Mouse (Mus musculus): ENCODE measurements at regions not wholly inside any gene's neighbourhood (a gene's known extent, or its start where the extent isn't known, plus 50 kb on each side); places are given as distances from the start of the nearest gene placed in this dataset.
A peak's percentile ranks its signal among the peaks of the same experiment; 100 is the strongest.

GRCm38 (mm10) chr4:137118332-137118715 lies 69.7 kb upstream of the Zbtb40 start:
- Histone ChIP-seq H3K79me2 (ENCODE audit: control insufficient read depth, insufficient read depth) (no peaks in the 10 kb centered on the region), H3K36me3 (ENCODE audit: control insufficient read depth, insufficient read depth) (no peaks in the 10 kb centered on the region), H3K79me3 (ENCODE audit: low read depth) (no peaks in the 10 kb centered on the region), H3ac (ENCODE audit: control insufficient read depth, insufficient read length, low read depth) (no peak overlapping the region), H3K4me3 (ENCODE audit: insufficient read depth, poor library complexity, severe bottlenecking) (no peak overlapping the region), H3K27me3 (ENCODE audit: control insufficient read depth, insufficient read depth, insufficient read length) (no peaks in the 10 kb centered on the region)
- TF ChIP-seq FOSL1 (IDR thresholded peaks at IDR 0.05; ENCODE audit: insufficient read depth, low read length, poor library complexity, severe bottlenecking), result no peak
- TF ChIP-seq CTCF (IDR thresholded peaks at IDR 0.05; ENCODE audit: control insufficient read depth, insufficient read depth, insufficient read length), result no peak
- TF ChIP-seq MYOD1 (IDR thresholded peaks at IDR 0.05; ENCODE audit: control insufficient read depth, insufficient read length, low read depth), result no peak
- no peak for TF ChIP-seq USF1 (IDR thresholded peaks at IDR 0.05; ENCODE audit: low read depth)
- no peak for TF ChIP-seq MYOG (IDR thresholded peaks at IDR 0.05; ENCODE audit: control insufficient read depth, extremely low read depth, insufficient read length)
- TF ChIP-seq MAX (IDR thresholded peaks at IDR 0.05), result no peak

GRCm38 (mm10) chr4:137117471-137118331 lies 69.1 kb upstream of the Zbtb40 start:
- TF ChIP-seq USF1 (IDR thresholded peaks at IDR 0.05; ENCODE audit: low read depth), result peak; percentile 1
- TF ChIP-seq MAX (IDR thresholded peaks at IDR 0.05), result peak; percentile 39
- TF ChIP-seq CEBPB (IDR thresholded peaks at IDR 0.05; ENCODE audit: low read depth), result no peak
- no peak for TF ChIP-seq MYOG (IDR thresholded peaks at IDR 0.05; ENCODE audit: control insufficient read depth, extremely low read depth, insufficient read length)
- no peak for TF ChIP-seq CTCF (IDR thresholded peaks at IDR 0.05; ENCODE audit: control insufficient read depth, insufficient read depth, insufficient read length)
- Histone ChIP-seq H3ac (ENCODE audit: control insufficient read depth, insufficient read length, low read depth) (no peak overlapping the region), H3K4me3 (ENCODE audit: insufficient read depth, poor library complexity, severe bottlenecking) (no peak overlapping the region), H3K79me2 (ENCODE audit: control insufficient read depth, insufficient read depth) (no peaks in the 10 kb centered on the region), H3K36me3 (ENCODE audit: control insufficient read depth, insufficient read depth) (no peaks in the 10 kb centered on the region), H3K27me3 (ENCODE audit: control insufficient read depth, insufficient read depth, insufficient read length) (no peaks in the 10 kb centered on the region), H3K79me3 (ENCODE audit: low read depth) (no peaks in the 10 kb centered on the region)

GRCm38 (mm10) chr4:137115062-137115461 lies 66.5 kb upstream of the Zbtb40 start:
- TF ChIP-seq CTCF (IDR thresholded peaks at IDR 0.05; ENCODE audit: control insufficient read depth, insufficient read depth, insufficient read length), result no peak
- TF ChIP-seq FOSL1 (IDR thresholded peaks at IDR 0.05; ENCODE audit: insufficient read depth, low read length, poor library complexity, severe bottlenecking), result no peak
- TF ChIP-seq CEBPB (IDR thresholded peaks at IDR 0.05; ENCODE audit: low read depth), result no peak
- Histone ChIP-seq H3K27me3 (ENCODE audit: control insufficient read depth, insufficient read depth, insufficient read length) (peaks cover 10% of the 10 kb centered on the region), H3K4me3 (ENCODE audit: insufficient read depth, poor library complexity, severe bottlenecking) (no peak overlapping the region), H3K79me3 (ENCODE audit: low read depth) (no peaks in the 10 kb centered on the region), H3K36me3 (ENCODE audit: control insufficient read depth, insufficient read depth) (no peaks in the 10 kb centered on the region), H3ac (ENCODE audit: control insufficient read depth, insufficient read length, low read depth) (no peak overlapping the region), H3K79me2 (ENCODE audit: control insufficient read depth, insufficient read depth) (no peaks in the 10 kb centered on the region)

GRCm38 (mm10) chr4:137110276-137110675 lies 61.7 kb upstream of the Zbtb40 start:
- no peak overlapping the region for H3ac ChIP-seq (ENCODE audit: control insufficient read depth, insufficient read length, low read depth)
- peaks cover 19% of the 10 kb centered on the region for H3K27me3 ChIP-seq (ENCODE audit: control insufficient read depth, insufficient read depth, insufficient read length)
- no peak for TF ChIP-seq MYOD1 (IDR thresholded peaks at IDR 0.05; ENCODE audit: control insufficient read depth, insufficient read length, low read depth)
- TF ChIP-seq FOSL1 (IDR thresholded peaks at IDR 0.05; ENCODE audit: insufficient read depth, low read length, poor library complexity, severe bottlenecking), result no peak
- TF ChIP-seq USF1 (IDR thresholded peaks at IDR 0.05; ENCODE audit: low read depth), result no peak
- no peak for TF ChIP-seq CEBPB (IDR thresholded peaks at IDR 0.05; ENCODE audit: low read depth)
- no peak for TF ChIP-seq MAX (IDR thresholded peaks at IDR 0.05)
- TF ChIP-seq MYOG (IDR thresholded peaks at IDR 0.05; ENCODE audit: control insufficient read depth, extremely low read depth, insufficient read length), result no peak
- TF ChIP-seq CTCF (IDR thresholded peaks at IDR 0.05; ENCODE audit: control insufficient read depth, insufficient read depth, insufficient read length), result no peak
- no peak overlapping the region for H3K4me3 ChIP-seq (ENCODE audit: insufficient read depth, poor library complexity, severe bottlenecking)
- no peaks in the 10 kb centered on the region for H3K36me3 ChIP-seq (ENCODE audit: control insufficient read depth, insufficient read depth)
- H3K79me2 ChIP-seq (ENCODE audit: control insufficient read depth, insufficient read depth), result no peaks in the 10 kb centered on the region
- no peaks in the 10 kb centered on the region for H3K79me3 ChIP-seq (ENCODE audit: low read depth)

GRCm38 (mm10) chr4:137104447-137105044 lies 55.9 kb upstream of the Zbtb40 start:
- Histone ChIP-seq H3ac (ENCODE audit: control insufficient read depth, insufficient read length, low read depth) (no peak overlapping the region), H3K79me3 (ENCODE audit: low read depth) (no peaks in the 10 kb centered on the region), H3K27me3 (ENCODE audit: control insufficient read depth, insufficient read depth, insufficient read length) (peaks cover 8% of the 10 kb centered on the region), H3K79me2 (ENCODE audit: control insufficient read depth, insufficient read depth) (no peaks in the 10 kb centered on the region), H3K36me3 (ENCODE audit: control insufficient read depth, insufficient read depth) (no peaks in the 10 kb centered on the region), H3K4me3 (ENCODE audit: insufficient read depth, poor library complexity, severe bottlenecking) (no peak overlapping the region)
- TF ChIP-seq MYOG (IDR thresholded peaks at IDR 0.05; ENCODE audit: control insufficient read depth, extremely low read depth, insufficient read length) (no peak), USF1 (IDR thresholded peaks at IDR 0.05; ENCODE audit: low read depth) (no peak), MYOD1 (IDR thresholded peaks at IDR 0.05; ENCODE audit: control insufficient read depth, insufficient read length, low read depth) (no peak), FOSL1 (IDR thresholded peaks at IDR 0.05; ENCODE audit: insufficient read depth, low read length, poor library complexity, severe bottlenecking) (no peak), MAX (IDR thresholded peaks at IDR 0.05) (no peak), CEBPB (IDR thresholded peaks at IDR 0.05; ENCODE audit: low read depth) (no peak), CTCF (IDR thresholded peaks at IDR 0.05; ENCODE audit: control insufficient read depth, insufficient read depth, insufficient read length) (no peak)
